Mouse (Mus musculus) midbrain, embryonic 11.5 days (tissue): ENCODE data around the gene Celf2. TPM values are rescaled to one million over a fixed set of nuclear protein-coding genes. Genes with fewer than 3 reads are reported as not detected.
A peak's percentile ranks its signal among the peaks of the same experiment; 100 is the strongest.

Experiments used
- ATAC-seq: fragments of 200-750 bp; cut with Nextera tagmentation; 2 replicates; pipeline ENCODE4 v1.8.0; 2017; ENCODE audit warnings: moderate TSS enrichment, moderate library complexity; ENCODE audit not compliant: low FRiP score
- DNase-seq: peaks from one replicate; pipeline ENCODE4 v3.0.0; 2015; ENCODE audit warnings: low spot score; ENCODE audit errors: missing footprints
- H3K27ac ChIP-seq: fragments of 300-500 bp; sonication (generic); 2 replicates; pipeline ENCODE4 v1.5.1; 2014; ENCODE audit warnings: low read depth, low read length
- H3K27me3 ChIP-seq: fragments of 300-500 bp; sonication (generic); 2 replicates; pipeline ENCODE4 v1.6.1; 2014; ENCODE audit warnings: mild to moderate bottlenecking, low read length, moderate library complexity, mixed read lengths; ENCODE audit not compliant: control insufficient read depth, insufficient read depth
- H3K36me3 ChIP-seq: fragments of 300-500 bp; sonication (generic); 2 replicates; pipeline ENCODE4 v1.6.1; 2014; ENCODE audit warnings: mild to moderate bottlenecking, low read length, moderate library complexity, mixed read lengths; ENCODE audit not compliant: control insufficient read depth, insufficient read depth
- H3K4me1 ChIP-seq: fragments of 300-500 bp; sonication (generic); 2 replicates; pipeline ENCODE4 v1.6.1; 2014; ENCODE audit warnings: low read length; ENCODE audit not compliant: control insufficient read depth, insufficient read depth
- H3K4me2 ChIP-seq: fragments of 300-500 bp; sonication (generic); 2 replicates; pipeline ENCODE4 v1.6.1; 2014; ENCODE audit warnings: mild to moderate bottlenecking, moderate library complexity
- H3K4me3 ChIP-seq: fragments of 300-500 bp; sonication (generic); 2 replicates; pipeline ENCODE4 v1.5.1; 2014; ENCODE audit warnings: low read depth, low read length
- H3K9ac ChIP-seq: fragments of 300-500 bp; sonication (generic); 2 replicates; pipeline ENCODE4 v1.6.1; 2014; ENCODE audit warnings: low read length
- H3K9me3 ChIP-seq: fragments of 300-500 bp; sonication (generic); 2 replicates; pipeline ENCODE4 v1.6.1; 2016; ENCODE audit warnings: low read length; ENCODE audit not compliant: control insufficient read depth
- WGBS: fragments of 180-500 bp; shearing (Covaris S2); extraction: QIAGEN DNeasy Blood & Tissue Kit; methylation state at CpG from one replicate; pipeline ENCODE4 v1.1.7; 2014; 5-methylcytosine and 5-hydroxymethylcytosine counted together
- polyA plus RNA-seq: library from polyadenylated mRNA; unstranded; fragments of >200 nt; fragmentation: Nextera tagmentation; extraction: Ambion mirVana; gene quantifications from 2 replicates; pipeline ENCODE4 v1.2.1, GENCODE M21; 2014

Celf2 gene
- polyA plus RNA-seq, 1 experiment from 2014 or later: 92.7 TPM

GRCm38 (mm10) chr2:7080794-7081783 lies 428.3 kb downstream of the Celf2 start:
- H3K4me1 ChIP-seq: peaks cover 15% of the 10 kb centered on the region
- 5% methylated on average over 28 of the region's 28 CpGs for WGBS
- H3K9me3 ChIP-seq: no peaks in the 10 kb centered on the region; the same call in 1 of the 2 replicates
- peak overlapping the region; percentile 48; the same call in 1 of the 2 replicates for H3K27ac ChIP-seq
- peak overlapping the region; percentile 14 for H3K4me3 ChIP-seq
- H3K36me3 ChIP-seq: no peaks in the 10 kb centered on the region
- DNase-seq (peak; percentile 95), ATAC-seq (peak; percentile 74)
- peak overlapping the region; percentile 45 for H3K4me2 ChIP-seq
- H3K27me3 ChIP-seq: no peaks in the 10 kb centered on the region
- peak overlapping the region; percentile 58 for H3K9ac ChIP-seq

- Histone ChIP-seq H3K27me3 (no peaks in the 10 kb centered on the region), H3K9me3 (no peaks in the 10 kb centered on the region; the same call in 1 of the 2 replicates), H3K9ac (no peak overlapping the region), H3K4me1 (peaks cover 15% of the 10 kb centered on the region), H3K27ac (no peak overlapping the region), H3K36me3 (no peaks in the 10 kb centered on the region), H3K4me3 (no peak overlapping the region), H3K4me2 (no peak overlapping the region)
- WGBS: 73% methylated on average over 7 of the region's 7 CpGs
- ATAC-seq (no peak), DNase-seq (peak; percentile 82)
These were observed 429.3 kb downstream of the Celf2 start for GRCm38 (mm10) chr2:7080086-7080485.

- H3K4me3 ChIP-seq: no peak overlapping the region
- no peak overlapping the region for H3K9ac ChIP-seq
- 70% methylated on average over 2 of the region's 2 CpGs for WGBS
- H3K9me3 ChIP-seq: no peaks in the 10 kb centered on the region; the same call in 1 of the 2 replicates
- DNase-seq (peak; percentile 75), ATAC-seq (no peak)
- H3K36me3 ChIP-seq: no peaks in the 10 kb centered on the region
- H3K27me3 ChIP-seq: no peaks in the 10 kb centered on the region
- H3K4me2 ChIP-seq: no peak overlapping the region
- peaks cover 15% of the 10 kb centered on the region for H3K4me1 ChIP-seq
- H3K27ac ChIP-seq: no peak overlapping the region
These were observed 430.0 kb downstream of the Celf2 start for GRCm38 (mm10) chr2:7079390-7079789.

- H3K27ac ChIP-seq: no peak overlapping the region
- H3K4me1 ChIP-seq: no peaks in the 10 kb centered on the region
- H3K27me3 ChIP-seq: no peaks in the 10 kb centered on the region
- WGBS: 77% methylated on average over 3 of the region's 3 CpGs
- H3K9me3 ChIP-seq: no peaks in the 10 kb centered on the region; the same call in 1 of the 2 replicates
- H3K4me3 ChIP-seq: no peak overlapping the region
- ATAC-seq: no peak
- no peak overlapping the region for H3K4me2 ChIP-seq
- H3K9ac ChIP-seq: no peak overlapping the region
- no peaks in the 10 kb centered on the region for H3K36me3 ChIP-seq
- no peak for DNase-seq
These were observed 435.6 kb downstream of the Celf2 start for GRCm38 (mm10) chr2:7073730-7074129.

GRCm38 (mm10) chr2:7072344-7073265 lies 436.8 kb downstream of the Celf2 start:
- no peaks in the 10 kb centered on the region for H3K36me3 ChIP-seq
- no peak overlapping the region for H3K4me3 ChIP-seq
- WGBS: 84% methylated on average over 5 of the region's 5 CpGs
- H3K4me2 ChIP-seq: no peak overlapping the region
- no peak for DNase-seq
- no peaks in the 10 kb centered on the region for H3K27me3 ChIP-seq
- no peak for ATAC-seq
- no peaks in the 10 kb centered on the region; the same call in 1 of the 2 replicates for H3K9me3 ChIP-seq
- H3K27ac ChIP-seq: no peak overlapping the region
- no peak overlapping the region for H3K9ac ChIP-seq
- no peaks in the 10 kb centered on the region for H3K4me1 ChIP-seq

- H3K27me3 ChIP-seq: no peaks in the 10 kb centered on the region
- WGBS: 87% methylated on average over 3 of the region's 3 CpGs
- H3K27ac ChIP-seq: no peak overlapping the region
- no peak for ATAC-seq
- H3K4me1 ChIP-seq: no peaks in the 10 kb centered on the region
- no peak overlapping the region for H3K4me2 ChIP-seq
- no peaks in the 10 kb centered on the region for H3K36me3 ChIP-seq
- no peak overlapping the region for H3K9ac ChIP-seq
- H3K9me3 ChIP-seq: no peaks in the 10 kb centered on the region
- H3K4me3 ChIP-seq: no peak overlapping the region
- DNase-seq: no peak
These were observed 439.9 kb downstream of the Celf2 start for GRCm38 (mm10) chr2:7069458-7069857.

GRCm38 (mm10) chr2:7068281-7068680 lies 441.1 kb downstream of the Celf2 start:
- DNase-seq (no peak), ATAC-seq (no peak)
- no peak overlapping the region for H3K27ac ChIP-seq
- peaks cover 6% of the 10 kb centered on the region for H3K4me1 ChIP-seq
- 72% methylated on average over 6 of the region's 6 CpGs for WGBS
- H3K9ac ChIP-seq: no peak overlapping the region
- no peaks in the 10 kb centered on the region for H3K27me3 ChIP-seq
- no peaks in the 10 kb centered on the region for H3K9me3 ChIP-seq
- H3K36me3 ChIP-seq: no peaks in the 10 kb centered on the region
- H3K4me3 ChIP-seq: no peak overlapping the region
- H3K4me2 ChIP-seq: no peak overlapping the region

- Histone ChIP-seq H3K27ac (no peak overlapping the region), H3K27me3 (no peaks in the 10 kb centered on the region), H3K4me2 (peak overlapping the region; percentile 20; the same call in 1 of the 2 replicates), H3K4me3 (no peak overlapping the region), H3K9me3 (no peaks in the 10 kb centered on the region), H3K4me1 (peaks cover 8% of the 10 kb centered on the region), H3K9ac (peak overlapping the region; percentile 54), H3K36me3 (no peaks in the 10 kb centered on the region)
- ATAC-seq (peak; percentile 50; the same call in 1 of the 2 replicates), DNase-seq (peak; percentile 91)
- whole genome bisulfite sequencing: 21% methylated on average over 12 of the region's 12 CpGs
These were observed 445.7 kb downstream of the Celf2 start for GRCm38 (mm10) chr2:7063574-7064192.
